Mouse (Mus musculus) neutrophil, adult 65 days (primary cell): ENCODE results near the gene Try5. TPM values are rescaled to one million over a fixed set of nuclear protein-coding genes. Genes with fewer than 3 reads are reported as not detected.

Source experiments
- total RNA-seq: library from RNA; stranded (reverse); gene quantifications from 2 replicates; pipeline ENCODE4 v1.2.4, GENCODE M21; 2023

Try5 gene
- not detected in 2 replicates for total RNA-seq

DNA sequence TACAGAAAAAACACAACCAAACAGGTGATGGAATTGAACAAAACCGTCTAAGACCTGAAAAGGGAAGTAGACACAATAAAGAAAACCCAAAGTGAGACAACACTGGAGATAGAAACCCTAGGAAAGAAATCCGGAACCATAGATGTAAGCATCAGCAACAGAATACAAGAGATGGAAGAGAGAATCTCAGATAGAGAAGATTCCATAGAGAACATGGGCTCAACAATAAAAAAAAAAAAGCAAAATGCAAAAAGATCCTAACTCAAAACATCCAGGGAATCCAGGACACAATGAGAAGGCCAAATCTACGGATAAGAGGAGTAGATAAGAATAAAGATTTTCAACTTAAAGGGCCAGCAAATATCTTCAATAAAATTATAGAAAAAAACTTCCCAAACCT, at the start of gene Try5:
TSS of gene Try5 (minus strand) at position 101 of the 400 bp plus-strand sequence.

DNA sequence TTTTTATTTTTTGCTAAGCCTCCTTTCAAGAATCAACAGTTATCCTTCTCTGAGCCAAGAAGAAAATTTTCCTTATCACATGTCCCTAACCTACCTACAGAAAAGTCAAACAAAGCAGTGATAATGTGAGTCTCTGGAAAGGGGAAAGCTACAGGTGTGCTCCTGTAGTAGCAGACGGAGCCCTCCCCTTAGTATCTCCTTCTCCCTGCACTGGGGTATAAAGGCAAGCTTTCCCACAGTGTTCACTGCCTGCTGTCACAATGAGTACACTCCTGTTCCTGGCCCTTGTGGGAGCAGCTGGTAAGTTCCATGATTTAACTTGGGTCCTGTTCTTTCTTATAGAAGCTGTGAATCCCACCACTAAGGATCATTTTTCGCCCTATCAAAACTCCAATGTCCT, 37.3 kb upstream of the Try5 start, which contains the start of gene Try10:
TSS of gene Try10 (plus strand) at position 174 of the 400 bp plus-strand sequence.

DNA sequence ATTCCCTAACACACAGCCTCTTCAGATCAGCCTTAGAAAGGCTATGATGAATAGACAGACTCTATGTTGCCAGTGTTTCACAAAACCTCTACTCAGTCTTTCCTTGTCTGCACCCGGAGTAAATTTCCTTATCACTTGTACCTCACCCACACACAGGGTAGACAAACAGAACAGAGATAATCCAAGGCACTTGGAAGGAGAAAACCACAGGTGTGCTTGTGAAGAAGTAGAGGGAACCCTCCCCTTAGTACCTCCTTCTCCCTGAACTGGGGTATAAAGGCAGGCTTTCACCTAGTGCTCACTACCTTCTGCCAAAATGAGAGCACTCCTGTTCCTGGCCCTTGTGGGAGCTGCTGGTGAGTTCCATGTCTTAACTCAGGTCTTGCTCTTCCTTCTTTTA, 14.7 kb downstream of the Try5 start, which contains the start of gene Try4:
TSS of gene Try4 (plus strand) at position 301 of the 400 bp plus-strand sequence.

Other genes with a start within 250 kb of the Try5 start
- gene Try4, start 14.6 kb downstream of the Try5 start, total RNA-seq = not detected in 2 replicates
- gene Try10, start 37.3 kb upstream of the Try5 start, total RNA-seq = not detected in 2 replicates
- not detected in 2 replicates for gene Prss3, start 60.8 kb upstream of the Try5 start, total RNA-seq
- not detected in 2 replicates for gene Gm5771, start 75.5 kb upstream of the Try5 start, total RNA-seq
- not detected in 2 replicates for gene Gm10334, start 129.3 kb upstream of the Try5 start, total RNA-seq
- not detected in 2 replicates for gene Prss1, start 142.1 kb upstream of the Try5 start, total RNA-seq
- 0.86 TPM in 1 of 2 replicates, not detected in the other for gene Prss2, start 204.9 kb upstream of the Try5 start, total RNA-seq